11 mouse cellular contexts compared by ENCODE assay signal in the genomic region with DNA sequence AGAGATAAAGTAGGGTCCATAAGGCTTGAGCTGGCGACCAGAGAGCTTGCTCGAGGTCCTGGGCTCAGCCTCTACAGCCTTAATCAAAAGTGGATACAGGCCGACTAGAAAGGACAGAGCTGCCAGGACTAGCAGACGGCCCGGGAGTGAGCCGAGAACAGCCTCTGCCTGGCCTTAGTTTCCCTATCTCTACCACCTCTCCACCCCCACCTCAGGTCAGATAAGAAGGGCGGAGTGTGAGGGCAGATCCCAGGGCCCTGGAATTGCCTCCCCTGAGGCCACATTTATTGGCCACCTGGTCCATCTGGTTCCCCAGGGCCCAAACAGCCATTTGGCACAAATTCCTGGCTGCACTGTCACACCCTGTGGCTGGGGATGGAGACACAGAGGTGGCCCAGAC. TPM values are rescaled to one million over a fixed set of nuclear protein-coding genes. Genes with fewer than 3 reads are reported as not detected.
DNase-seq lines count a peak whose midpoint lies in the region; ATAC-seq lines count a peak whose summit lies in the region.
"Had no signal": no experiment of that assay in that cellular context is flagged by ENCODE, and none has a peak within 500 bp of the region (broad histone marks: within the 10 kb centered on the region; RNA-seq: fewer than 3 reads in every experiment).

No protein-coding gene starts in this region.

- 0 out of 2 replicates have a peak overlapping the region, but pooled peaks have one; percentile 3 for H3K4me3 ChIP-seq in intestine, embryonic 16.5 days (ENCODE audit: low read length)
- H3K4me3 ChIP-seq in hindbrain, embryonic 14.5 days (replicated peaks; ENCODE audit: low read length): no peak overlapping the region
- H3K4me3 ChIP-seq: embryonic facial prominence, embryonic 12.5 days had no signal

- H3K27me3 ChIP-seq in intestine, embryonic 16.5 days (replicated peaks; ENCODE audit: control insufficient read depth, insufficient read depth, low read length): no peaks in the 10 kb centered on the region
- H3K27me3 ChIP-seq in hindbrain, embryonic 14.5 days (ENCODE audit: control insufficient read depth, insufficient read depth, low read length): no peaks in the 10 kb centered on the region
- H3K27me3 ChIP-seq: embryonic facial prominence, embryonic 12.5 days had no signal

- no peak for DNase-seq in cerebellum, adult 11 months
- peak; percentile 31 to 46 for DNase-seq in spleen, postnatal 10 days (ENCODE audit: low spot score in 2 of 2)
- DNase-seq in spleen, adult 12 weeks (ENCODE audit: low spot score): no peak
- DNase-seq in layer of hippocampus, postnatal 36 days: no peak
- no peak for DNase-seq in retina, embryonic 14.5 days (ENCODE audit: low spot score)
- DNase-seq in hindbrain, embryonic 14.5 days (ENCODE audit: low spot score): no peak
- DNase-seq: right cerebral cortex, postnatal 25 days had no signal

- peak; percentile 50; the same call in 1 of the 2 replicates for ATAC-seq in cerebellum, adult (ENCODE audit: insufficient number of reproducible peaks, low FRiP score, low TSS enrichment)
- peak; percentile 29 for ATAC-seq in intestine, embryonic 16.5 days
- no peak for ATAC-seq in hindbrain, embryonic 14.5 days (ENCODE audit: low FRiP score)

- peaks cover 28% of the 10 kb centered on the region for H3K36me3 ChIP-seq in intestine, embryonic 16.5 days (ENCODE audit: control insufficient read depth, insufficient read depth, low read length)
- peaks cover 57% of the 10 kb centered on the region for H3K36me3 ChIP-seq in hindbrain, embryonic 14.5 days (replicated peaks; ENCODE audit: control insufficient read depth, insufficient read depth)

- 48% methylated on average over 7 of the region's 7 CpGs for WGBS in intestine, embryonic 16.5 days
- WGBS in hindbrain, embryonic 14.5 days: 93% methylated on average over 6 of the region's 7 CpGs

- H3K27ac ChIP-seq in intestine, embryonic 16.5 days (ENCODE audit: low read length): peak overlapping the region; percentile 73
- H3K27ac ChIP-seq in hindbrain, embryonic 14.5 days: no peak overlapping the region
- H3K27ac ChIP-seq: embryonic facial prominence, embryonic 12.5 days had no signal

- no peaks in the 10 kb centered on the region for H3K9me3 ChIP-seq in intestine, embryonic 16.5 days (ENCODE audit: control insufficient read depth, low read length)
- H3K9me3 ChIP-seq in hindbrain, embryonic 14.5 days (ENCODE audit: control insufficient read depth, low read length): no peaks in the 10 kb centered on the region
- H3K9me3 ChIP-seq: embryonic facial prominence, embryonic 12.5 days had no signal

- H3K4me2 ChIP-seq in intestine, embryonic 16.5 days (ENCODE audit: low read depth, low read length): peak overlapping the region; percentile 46
- no peak overlapping the region for H3K4me2 ChIP-seq in hindbrain, embryonic 14.5 days (replicated peaks)
- H3K4me2 ChIP-seq: embryonic facial prominence, embryonic 12.5 days had no signal

- H3K9ac ChIP-seq in intestine, embryonic 16.5 days (ENCODE audit: low read depth, low read length): peak overlapping the region; percentile 21; the same call in 1 of the 2 replicates
- no peak overlapping the region for H3K9ac ChIP-seq in hindbrain, embryonic 14.5 days
- H3K9ac ChIP-seq: embryonic facial prominence, embryonic 12.5 days had no signal

- H3K4me1 ChIP-seq in intestine, embryonic 16.5 days (ENCODE audit: control insufficient read depth, insufficient read depth, low read length): peaks cover 40% of the 10 kb centered on the region
- peaks cover 13% of the 10 kb centered on the region for H3K4me1 ChIP-seq in hindbrain, embryonic 14.5 days (replicated peaks; ENCODE audit: control insufficient read depth, insufficient read depth, low read length)

RNA-seq across cellular contexts. Expression of a gene that starts 6.5 kb away (rescaled TPM):
- polyA plus RNA-seq in intestine, embryonic 16.5 days (2015; fragmentation: Nextera tagmentation; extraction: Ambion mirVana): 106 and 120 TPM in 2 replicates
- 10 to 100 TPM; 15.2 to 21.2 TPM for total RNA-seq in layer of hippocampus, postnatal 36 days (2021)
- 32.7 and 35.3 TPM in 2 replicates for polyA plus RNA-seq in hindbrain, embryonic 14.5 days (2014; fragmentation: Nextera tagmentation; extraction: Ambion mirVana)

RNA-seq across cellular contexts. Expression of a gene that starts 14.7 kb away (rescaled TPM):
- 0.29 and 0.32 TPM in 2 replicates for polyA plus RNA-seq in intestine, embryonic 16.5 days (2015; fragmentation: Nextera tagmentation; extraction: Ambion mirVana)
- total RNA-seq in layer of hippocampus, postnatal 36 days (2021): under 1 TPM; 0.20 to 0.33 TPM
- 0.74 and 1.0 TPM in 2 replicates for polyA plus RNA-seq in hindbrain, embryonic 14.5 days (2014; fragmentation: Nextera tagmentation; extraction: Ambion mirVana)
- total RNA-seq: liver, adult 2 months had no signal
- polyA plus RNA-seq: embryonic facial prominence, embryonic 12.5 days had no signal

RNA-seq across cellular contexts. Expression of a gene that starts 17.3 kb away (rescaled TPM):
- 10.3 and 11.8 TPM in 2 replicates for polyA plus RNA-seq in intestine, embryonic 16.5 days (2015; fragmentation: Nextera tagmentation; extraction: Ambion mirVana)
- total RNA-seq in layer of hippocampus, postnatal 36 days (2021): 10 to 100 TPM; 89.7 to 91.3 TPM
- polyA plus RNA-seq in hindbrain, embryonic 14.5 days (2014; fragmentation: Nextera tagmentation; extraction: Ambion mirVana): 106 and 112 TPM in 2 replicates

RNA-seq across cellular contexts. Expression of a gene that starts 37.0 kb away (rescaled TPM):
- 40.6 and 40.9 TPM in 2 replicates for polyA plus RNA-seq in intestine, embryonic 16.5 days (2015; fragmentation: Nextera tagmentation; extraction: Ambion mirVana)
- 10 to 100 TPM; 40.5 to 40.8 TPM for total RNA-seq in layer of hippocampus, postnatal 36 days (2021)
- 34.1 and 36.6 TPM in 2 replicates for polyA plus RNA-seq in hindbrain, embryonic 14.5 days (2014; fragmentation: Nextera tagmentation; extraction: Ambion mirVana)

RNA-seq across cellular contexts. Expression of a gene that starts 44.7 kb away (rescaled TPM):
- polyA plus RNA-seq in intestine, embryonic 16.5 days (2015; fragmentation: Nextera tagmentation; extraction: Ambion mirVana): 0.10 and 0.21 TPM in 2 replicates
- total RNA-seq in layer of hippocampus, postnatal 36 days (2021): 10 to 100 TPM; 12.6 to 18.8 TPM
- polyA plus RNA-seq in hindbrain, embryonic 14.5 days (2014; fragmentation: Nextera tagmentation; extraction: Ambion mirVana): 0.12 TPM in 1 of 2 replicates, not detected in the other

Comparison
In these comparisons a context has a peak if more than half of its experiments do, and no peak if none do; other contexts are left out.
1. DNase-seq: peak in spleen, postnatal 10 days (2 of 2); none in cerebellum, adult 11 months (single experiment), spleen, adult 12 weeks (single experiment), layer of hippocampus, postnatal 36 days (0 of 2), retina, embryonic 14.5 days (single experiment) and hindbrain, embryonic 14.5 days (single experiment).